Mouse (Mus musculus): ENCODE results near the gene Igfl3.

Gene Igfl3

DNA sequence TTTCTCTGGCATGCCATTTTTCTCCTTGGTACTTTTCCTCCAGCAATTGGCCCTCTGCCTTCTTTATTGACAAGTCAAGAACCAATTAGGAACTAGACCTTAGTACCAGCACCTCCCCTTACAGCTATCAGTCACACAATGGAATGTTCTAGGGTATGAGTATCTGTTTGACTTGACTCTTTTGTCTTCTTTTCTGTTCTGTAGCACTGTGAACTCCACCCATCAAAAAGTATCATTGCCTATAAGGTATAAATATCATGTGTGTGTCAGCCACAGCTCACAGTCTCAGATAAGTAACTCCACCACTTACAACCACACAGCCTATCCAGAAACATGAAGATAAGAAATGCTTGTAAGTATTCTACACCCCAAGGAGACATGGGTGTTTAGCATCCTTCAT lies at the start of gene Igfl3:
Gene Igfl3, plus strand, starts transcription at position 301 of the 400 bp plus-strand sequence.
- DNase-seq (ENCODE audit: low spot score in 2 of 2): no peak

DNA sequence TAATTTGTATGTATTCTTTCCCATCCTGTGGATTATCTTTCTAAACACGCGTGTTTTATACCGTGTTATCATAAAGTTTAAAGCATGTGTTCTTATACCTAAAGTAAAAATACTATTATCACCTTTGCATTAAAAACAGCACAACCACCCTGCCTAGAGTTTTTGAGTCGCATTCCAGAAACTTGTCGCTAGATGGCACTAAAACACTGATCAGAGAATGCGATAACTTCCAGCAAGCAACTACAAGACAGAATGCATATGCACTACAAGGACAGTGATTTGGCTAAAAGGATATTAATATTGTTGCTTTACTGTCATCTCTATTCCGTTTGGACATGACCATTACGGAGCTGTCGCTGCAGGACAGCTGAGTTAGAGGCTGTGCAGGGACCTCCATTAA lies 34.6 kb downstream of the Igfl3 start:
- DNase-seq (ENCODE audit: low spot score in 2 of 2): no peak

DNA sequence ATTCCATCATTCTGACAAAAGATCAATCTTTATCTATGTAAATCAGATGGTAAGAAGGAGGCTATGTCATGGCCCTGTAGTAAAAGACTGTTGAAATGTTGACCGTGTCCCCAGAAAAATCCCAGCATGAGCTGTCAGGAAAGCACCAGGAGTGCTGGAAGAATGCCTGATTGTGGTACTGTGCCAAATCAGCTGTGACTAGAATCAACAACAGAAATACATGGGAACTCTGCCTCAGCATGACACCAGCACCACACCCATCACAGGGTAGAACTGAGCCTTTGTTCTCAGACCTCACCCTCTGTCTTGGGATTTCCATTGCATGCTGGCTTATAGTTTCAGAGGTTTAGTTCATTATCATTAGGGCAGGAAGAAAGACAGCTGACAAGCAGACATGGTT lies 38.4 kb downstream of the Igfl3 start:
- no peak for DNase-seq (ENCODE audit: low spot score in 2 of 2)
